Mouse (Mus musculus) heart, adult 11 months (tissue): ENCODE results near the gene Col5a1.

Experiments
- DNase-seq: peaks from one replicate; pipeline ENCODE4 v3.0.0; 2022

Col5a1 gene

GRCm38 (mm10) chr2:27886608-27887460 is 609 bp downstream of the Col5a1 start:
- DNase-seq: peak; percentile 97

DNA sequence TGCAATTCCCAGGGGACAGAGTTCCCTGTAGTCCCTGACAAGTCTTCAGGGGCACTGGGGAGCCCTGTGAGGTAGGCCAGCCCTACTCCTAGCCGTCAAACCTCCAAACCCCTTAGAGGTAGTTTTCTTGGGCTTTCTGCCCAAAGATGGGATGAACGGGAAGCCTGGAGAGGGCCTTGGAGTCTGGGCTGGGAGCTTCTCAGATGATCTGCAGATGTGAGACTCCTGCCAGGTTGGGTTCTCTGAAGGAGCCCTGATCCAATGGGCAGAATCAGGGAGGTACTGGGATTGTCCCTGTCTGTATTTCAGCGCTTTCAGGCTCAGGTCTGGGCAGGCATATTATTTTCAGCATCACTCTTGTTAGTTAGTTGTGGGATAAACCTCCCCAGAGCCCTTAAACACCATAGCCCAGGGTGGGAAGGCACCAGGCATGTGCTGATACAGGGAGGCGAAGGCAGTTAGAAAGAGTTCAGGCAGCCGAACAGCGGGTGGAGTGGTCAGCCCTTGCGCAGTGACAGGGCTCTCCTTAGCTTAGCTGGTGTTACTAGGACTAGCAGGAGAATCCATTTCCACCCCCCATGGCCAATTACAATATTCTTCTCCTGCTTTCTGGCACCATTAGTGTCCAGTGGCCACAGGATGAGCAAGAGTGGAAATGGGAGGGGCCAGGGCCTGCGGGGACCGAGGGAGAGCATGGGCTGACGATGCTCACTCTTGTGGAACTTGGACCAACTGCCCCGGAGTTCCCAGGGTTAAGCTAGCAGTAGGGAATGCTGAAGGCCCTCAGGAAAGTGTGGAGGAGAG is 1.4 kb downstream of the Col5a1 start:
- peak; percentile 96 for DNase-seq

GRCm38 (mm10) chr2:27888603-27889545 is 2.6 kb downstream of the Col5a1 start:
- DNase-seq: peak; percentile 96

DNA sequence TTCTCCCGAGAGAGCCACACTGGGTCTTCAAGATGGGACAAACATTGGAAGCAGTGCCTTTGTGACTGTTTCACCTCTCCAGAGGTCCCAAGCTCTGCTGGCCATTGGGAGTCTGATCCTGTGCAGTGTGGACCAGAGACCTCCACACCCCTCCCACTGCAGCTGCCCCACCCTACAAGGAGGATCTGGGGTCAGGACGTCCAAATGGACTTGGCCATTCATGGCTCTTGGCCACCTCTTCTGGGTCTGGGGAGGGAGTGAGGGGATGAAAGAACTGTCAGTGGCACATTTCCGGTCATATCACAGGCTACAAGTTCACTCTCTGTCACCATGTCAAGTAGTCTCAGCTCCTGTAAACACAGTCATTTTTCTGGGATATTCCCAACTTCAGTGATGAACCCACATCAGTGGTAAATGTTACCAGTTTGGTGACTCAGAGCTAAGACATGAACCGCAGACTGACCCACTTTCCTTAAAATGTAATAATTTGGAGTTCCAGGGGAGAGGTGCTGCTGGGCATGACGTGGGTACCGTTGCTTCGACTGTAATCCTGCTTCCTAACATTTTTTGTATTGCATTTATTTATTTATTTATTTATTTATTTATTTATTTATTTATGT is 5.8 kb downstream of the Col5a1 start:
- peak; percentile 91 for DNase-seq

DNA sequence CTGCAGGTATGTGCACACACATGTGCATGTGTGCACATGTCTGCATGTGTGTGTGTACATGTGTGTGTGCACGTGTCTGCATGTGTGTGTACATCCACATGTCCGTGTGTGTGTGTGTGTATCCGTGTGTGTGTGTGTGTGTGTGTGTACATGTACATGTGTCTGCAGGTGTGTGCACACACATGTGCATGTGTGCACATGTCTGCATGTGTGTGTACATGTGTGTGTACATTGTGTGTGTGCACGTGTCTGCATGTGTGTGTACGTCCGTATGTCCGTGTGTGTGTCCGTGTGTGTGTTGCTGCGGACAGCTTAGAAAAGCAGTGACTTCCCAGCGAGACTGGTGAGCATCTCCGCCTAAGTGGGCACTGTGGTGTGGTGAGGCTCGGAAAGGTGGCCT is 6.8 kb downstream of the Col5a1 start:
- DNase-seq: no peak

DNA sequence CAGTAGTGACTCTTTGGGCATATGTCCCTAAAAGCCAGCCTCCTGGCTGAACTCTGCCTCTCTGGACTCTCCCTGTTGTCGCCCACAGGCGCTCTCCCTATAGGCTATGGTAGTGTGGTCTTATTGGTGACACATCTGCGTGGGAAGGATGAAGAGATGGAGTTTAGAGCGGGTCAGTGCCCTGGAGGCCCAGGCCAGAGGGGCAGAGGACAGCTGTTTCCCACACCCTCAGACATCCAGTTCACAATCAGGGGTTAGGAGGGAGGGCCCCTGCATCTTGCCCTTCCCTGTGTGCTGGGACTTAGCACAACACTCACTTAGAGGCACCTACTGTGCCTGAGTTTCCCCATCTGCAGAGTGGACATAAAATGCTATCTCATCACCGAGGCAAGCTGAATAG is 8.8 kb downstream of the Col5a1 start:
- peak; percentile 92 for DNase-seq

DNA sequence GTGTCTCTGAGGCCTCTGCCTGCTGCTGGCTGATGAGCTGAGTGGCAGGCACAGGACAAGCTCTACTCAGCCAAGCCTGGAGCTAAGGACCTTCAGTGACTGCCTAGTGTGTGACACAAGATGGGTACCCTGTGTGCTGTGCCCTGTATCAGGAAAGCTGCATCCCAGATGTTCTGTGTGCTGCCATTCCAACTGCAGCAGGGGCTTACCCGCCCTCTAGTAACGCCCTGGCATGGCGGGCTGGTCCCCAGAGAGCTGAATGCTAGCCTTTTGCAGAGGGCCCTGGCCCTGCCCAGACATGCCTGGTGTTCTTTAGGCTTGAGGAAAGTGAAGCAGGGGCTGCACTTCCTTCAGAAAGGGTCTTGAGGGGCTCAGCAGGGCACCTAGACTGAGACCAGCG is 9.4 kb downstream of the Col5a1 start:
- DNase-seq: peak; percentile 91

- DNase-seq: peak; percentile 99
Observed at GRCm38 (mm10) chr2:27897161-27897560, 10.9 kb downstream of the Col5a1 start.

DNA sequence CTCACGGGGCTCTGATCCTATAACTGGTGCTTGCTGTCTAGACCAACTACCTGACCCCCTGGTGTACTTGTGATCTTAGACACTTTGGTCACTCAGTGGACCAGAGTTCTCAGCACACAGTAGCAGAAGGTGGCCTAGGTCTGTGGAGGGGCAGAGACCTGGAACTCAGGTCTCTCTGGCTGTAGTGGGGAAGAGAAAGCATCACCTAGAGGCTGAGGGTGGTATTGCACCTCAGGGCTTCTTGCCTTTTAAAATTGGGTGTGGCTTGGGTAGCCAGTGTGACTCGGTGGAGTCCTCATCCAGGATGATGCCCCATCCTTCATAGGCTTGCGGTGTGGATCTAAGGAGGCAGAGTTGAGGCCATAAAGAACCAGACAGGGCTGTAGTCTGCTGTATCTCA is 13.7 kb downstream of the Col5a1 start:
- peak; percentile 93 for DNase-seq

GRCm38 (mm10) chr2:27901076-27901475 is 14.9 kb downstream of the Col5a1 start:
- peak; percentile 86 for DNase-seq

GRCm38 (mm10) chr2:27901525-27902245 is 15.5 kb downstream of the Col5a1 start:
- peak; percentile 93 for DNase-seq

GRCm38 (mm10) chr2:27902318-27902717 is 16.1 kb downstream of the Col5a1 start:
- peak; percentile 87 for DNase-seq

DNA sequence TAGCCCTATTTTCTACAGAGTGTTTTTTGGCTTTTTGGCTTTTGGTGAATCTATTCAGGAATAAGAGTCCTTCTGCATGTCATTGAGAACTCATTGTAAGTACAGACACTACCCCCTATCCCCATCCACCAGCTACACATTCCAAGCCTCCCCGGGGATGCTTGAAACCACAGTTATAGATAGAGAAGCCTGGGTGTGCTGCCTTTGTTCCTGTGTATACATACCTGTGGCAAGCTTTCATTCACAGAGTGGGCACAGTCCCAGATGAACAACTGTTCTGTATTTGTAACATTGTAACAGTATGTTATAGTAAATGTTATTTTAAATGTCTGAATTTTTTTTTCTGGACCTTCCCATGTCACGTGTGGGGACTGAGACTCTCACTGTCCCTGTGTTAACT is 19.2 kb downstream of the Col5a1 start:
- DNase-seq: no peak

- no peak for DNase-seq
Observed at GRCm38 (mm10) chr2:27910501-27910900, 24.3 kb downstream of the Col5a1 start.

- DNase-seq: peak; percentile 93
Observed at GRCm38 (mm10) chr2:27912546-27913275, 26.5 kb downstream of the Col5a1 start.

DNA sequence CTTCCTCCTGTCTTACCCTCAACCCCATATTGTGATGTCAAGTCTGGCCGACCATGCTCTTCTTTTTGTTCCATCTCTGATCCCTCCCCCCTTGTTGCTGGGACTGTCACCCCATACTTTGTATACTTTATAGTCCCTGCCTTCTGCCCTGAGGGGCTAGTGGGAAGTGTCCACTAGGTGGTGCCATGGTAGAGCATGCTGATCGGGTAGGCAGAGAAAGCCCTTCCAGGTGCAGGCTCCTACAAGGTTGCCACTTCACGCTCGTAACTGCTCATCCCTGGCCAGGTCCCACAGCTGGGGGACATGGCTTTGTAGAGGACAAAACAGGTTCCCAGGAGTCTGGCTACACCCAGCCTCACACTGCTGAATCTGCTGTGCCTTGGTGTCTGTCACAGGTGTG is 29.5 kb downstream of the Col5a1 start:
- peak; percentile 84 for DNase-seq

DNA sequence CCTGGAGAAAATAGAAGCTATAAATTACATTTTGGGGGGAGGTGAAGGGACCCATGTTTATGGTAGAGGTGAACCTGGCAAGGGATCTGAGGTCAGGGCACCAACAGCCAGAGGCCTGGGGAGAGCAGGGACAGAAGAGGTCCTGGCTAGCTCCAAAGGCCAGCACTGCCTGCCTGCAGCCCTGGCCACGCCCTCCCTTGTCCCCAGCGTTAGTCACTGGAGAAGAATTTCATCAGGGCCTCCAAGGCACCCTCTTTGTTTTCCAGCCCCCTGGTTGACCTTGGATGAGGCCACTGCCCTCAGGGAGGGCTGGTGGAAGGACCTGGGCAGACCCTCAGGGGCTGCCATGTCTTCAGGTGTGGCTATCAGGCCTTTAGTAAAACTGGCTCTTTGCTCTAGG is 30.1 kb downstream of the Col5a1 start:
- DNase-seq: peak; percentile 96

GRCm38 (mm10) chr2:27917177-27917576 is 31.0 kb downstream of the Col5a1 start:
- DNase-seq: peak; percentile 88

- DNase-seq: peak; percentile 96
Observed at GRCm38 (mm10) chr2:27918106-27918505, 31.9 kb downstream of the Col5a1 start.

DNA sequence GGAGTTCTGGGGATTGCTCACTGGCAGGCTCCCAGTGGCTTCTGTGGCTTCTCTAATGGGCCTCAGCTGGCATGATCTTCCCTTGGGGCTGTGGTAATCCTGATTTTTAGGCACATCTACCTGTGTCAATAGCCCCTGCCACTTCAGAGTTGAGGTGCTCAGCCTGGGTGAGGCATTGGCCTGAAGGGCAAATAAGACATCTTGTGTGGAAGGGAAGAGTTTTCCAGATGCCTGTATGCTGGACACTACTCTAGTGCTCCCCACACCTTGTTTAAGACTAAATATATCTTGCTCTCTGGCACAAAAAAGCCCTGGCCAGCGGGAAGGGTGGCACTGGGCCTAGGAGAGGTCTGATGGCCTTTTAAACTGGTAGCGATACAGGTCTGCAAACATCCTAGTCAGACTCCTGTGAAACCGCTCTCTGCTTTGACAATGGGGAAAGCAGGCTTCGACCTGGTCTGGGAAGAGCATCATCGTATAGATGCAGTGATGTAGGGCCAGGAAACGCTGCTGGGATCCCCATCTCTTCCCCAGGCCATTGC is 33.2 kb downstream of the Col5a1 start:
- DNase-seq: peak; percentile 92

- DNase-seq: peak; percentile 88
Observed at GRCm38 (mm10) chr2:27922053-27922452, 35.8 kb downstream of the Col5a1 start.
